Mouse (Mus musculus) left cerebral cortex, adult 9 months (tissue): ENCODE data around the gene Lhx4.
A peak's percentile ranks its signal among the peaks of the same experiment; 100 is the strongest.

Source experiments
- DNase-seq, 2 experiments: peaks; one replicate each; pipeline ENCODE4 v3.0.0; 2022; ENCODE audit warnings: low spot score in 2 of 2

Lhx4 gene

GRCm38 (mm10) chr1:155703191-155703680 is 48.2 kb downstream of the Lhx4 start:
- no peak for DNase-seq

- no peak for DNase-seq
Observed at GRCm38 (mm10) chr1:155700886-155701285, 50.6 kb downstream of the Lhx4 start.

GRCm38 (mm10) chr1:155698373-155699159 is 52.9 kb downstream of the Lhx4 start:
- DNase-seq = peak in 1 of 2 experiments; percentile 58

- no peak for DNase-seq
Observed at GRCm38 (mm10) chr1:155693443-155693842, 58.0 kb downstream of the Lhx4 start.

- DNase-seq = no peak
Observed at GRCm38 (mm10) chr1:155693026-155693425, 58.5 kb downstream of the Lhx4 start.

- no peak for DNase-seq
Observed at GRCm38 (mm10) chr1:155692230-155692629, 59.3 kb downstream of the Lhx4 start.

GRCm38 (mm10) chr1:155689558-155689957 is 61.9 kb downstream of the Lhx4 start:
- DNase-seq = no peak

GRCm38 (mm10) chr1:155689141-155689540 is 62.3 kb downstream of the Lhx4 start:
- no peak for DNase-seq

- DNase-seq = no peak
Observed at GRCm38 (mm10) chr1:155686816-155687215, 64.7 kb downstream of the Lhx4 start.

- no peak for DNase-seq
Observed at GRCm38 (mm10) chr1:155681116-155681799, 70.2 kb downstream of the Lhx4 start.

GRCm38 (mm10) chr1:155675570-155675969 is 75.9 kb downstream of the Lhx4 start:
- no peak for DNase-seq

- DNase-seq = no peak
Observed at GRCm38 (mm10) chr1:155663994-155664393, 87.5 kb downstream of the Lhx4 start.

- peak in 1 of 2 experiments; percentile 21 for DNase-seq
Observed at GRCm38 (mm10) chr1:155656321-155656720, 95.2 kb downstream of the Lhx4 start.

- no peak for DNase-seq
Observed at GRCm38 (mm10) chr1:155654961-155655360, 96.5 kb downstream of the Lhx4 start.

- no peak for DNase-seq
Observed at GRCm38 (mm10) chr1:155650121-155650846, 101.2 kb downstream of the Lhx4 start.
